Mouse (Mus musculus) left cerebral cortex, postnatal 4 days (tissue): ENCODE measurements at regions not wholly inside any gene's neighbourhood (a gene's known extent, or its start where the extent isn't known, plus 50 kb on each side); places are given as distances from the start of the nearest gene placed in this dataset.
"Not testable (repeated sequence)": the region's sequence is repeated elsewhere in the genome, so short reads cannot be mapped to it uniquely, and the experiment has no call there.

Source experiments
- DNase-seq: peaks from one replicate; pipeline ENCODE4 v3.0.0-alpha.2; 2022
- intact Hi-C: fragments of 180-260 bp; cut with DNase I; formaldehyde crosslinking; loops from one replicate; pipeline ENCODE4 v1.15.1; 2025

DNA sequence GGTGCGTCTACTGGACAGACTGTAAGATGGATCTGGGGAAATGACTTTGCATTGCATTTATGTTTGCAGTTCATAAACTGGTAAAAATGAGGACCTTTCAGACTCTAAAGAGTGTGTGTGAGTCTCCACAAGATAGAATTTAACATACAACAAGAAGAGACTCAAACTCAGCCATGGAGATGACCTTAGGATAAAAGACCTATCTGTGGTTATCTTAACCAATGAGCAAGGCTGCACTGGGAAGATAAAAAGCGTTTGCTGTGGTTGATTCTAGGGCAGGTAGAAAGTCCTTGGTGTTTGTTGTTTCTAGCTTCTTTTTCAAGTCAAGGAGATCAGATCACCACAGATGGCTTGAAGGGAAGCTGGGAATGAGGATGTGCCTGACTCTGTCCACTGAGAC, 130.1 kb upstream of the Max start:
- no peak for DNase-seq
- intact Hi-C loops: no loop called here

DNA sequence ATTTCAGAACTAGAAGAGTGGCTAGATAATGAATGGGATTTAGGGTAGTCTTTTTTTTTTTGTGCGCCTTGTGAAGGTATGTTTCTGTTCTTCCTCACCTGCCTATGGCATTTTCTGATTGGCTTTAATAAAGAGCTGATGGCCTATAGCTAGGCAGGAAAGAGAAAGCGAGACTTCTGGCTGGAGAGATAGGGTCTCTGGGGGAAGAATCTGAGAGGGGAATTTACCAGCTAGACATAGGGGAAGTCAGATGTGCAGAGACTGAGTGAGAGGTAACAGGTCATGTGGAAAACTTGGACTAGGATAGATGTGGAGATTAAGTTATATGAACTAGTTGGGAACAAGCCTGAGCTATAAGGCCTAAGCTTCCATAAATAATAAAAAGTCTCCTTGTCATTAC, 129.7 kb upstream of the Max start:
- intact Hi-C loops: no loop called here
- no peak for DNase-seq

DNA sequence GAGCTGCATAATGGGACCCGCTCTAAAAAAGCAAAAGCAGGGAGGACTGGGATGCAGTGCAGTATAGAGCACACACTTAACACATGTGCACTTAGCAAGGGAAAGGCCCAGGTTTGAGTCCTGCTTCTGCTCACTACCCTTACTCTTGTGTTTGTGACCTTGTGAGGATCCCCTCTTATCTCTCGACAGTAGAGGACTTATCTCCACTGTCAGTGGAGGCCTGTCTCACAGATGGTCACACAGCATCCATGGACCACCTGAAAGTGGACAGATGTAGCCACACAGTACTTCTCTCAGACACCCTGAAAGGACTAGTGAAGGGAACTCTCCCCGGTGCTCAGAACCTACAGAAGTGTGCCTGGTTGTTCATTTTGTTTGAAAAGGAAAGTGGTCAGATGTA, 128.5 kb upstream of the Max start:
- DNase-seq: no peak
- intact Hi-C loops: no loop called here

DNA sequence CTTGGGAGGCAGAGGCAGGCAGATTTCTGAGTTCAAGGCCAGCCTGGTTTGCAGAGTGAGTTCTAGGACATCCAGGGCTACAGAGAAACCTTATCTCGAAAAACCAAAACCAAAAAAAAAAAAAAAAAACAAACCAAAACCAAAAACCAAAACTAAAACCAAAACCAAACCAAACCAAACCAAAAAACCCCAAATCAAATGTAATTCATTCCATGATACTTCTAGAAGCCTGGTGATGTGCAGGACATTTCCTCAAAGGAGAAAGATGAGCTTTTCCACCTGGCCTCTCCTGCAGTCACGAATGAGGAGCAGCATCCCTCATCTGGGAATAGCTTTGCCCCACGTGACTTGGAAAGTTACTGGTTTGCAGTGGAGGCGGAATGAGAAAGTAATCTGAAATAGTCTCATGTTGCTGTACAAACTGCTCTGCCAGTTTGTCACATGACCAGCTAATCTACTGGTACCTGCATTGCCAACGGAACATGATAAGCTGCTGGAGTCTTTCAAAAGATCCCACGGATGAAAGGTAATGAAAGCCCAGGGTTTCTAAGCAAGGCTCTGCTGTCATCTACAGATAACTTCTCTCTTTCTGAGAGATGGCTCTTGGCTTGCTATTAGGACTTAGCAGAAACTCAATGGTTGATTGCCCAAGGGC, 127.8 kb upstream of the Max start:
- intact Hi-C loops: no loop called here
- no peak for DNase-seq

DNA sequence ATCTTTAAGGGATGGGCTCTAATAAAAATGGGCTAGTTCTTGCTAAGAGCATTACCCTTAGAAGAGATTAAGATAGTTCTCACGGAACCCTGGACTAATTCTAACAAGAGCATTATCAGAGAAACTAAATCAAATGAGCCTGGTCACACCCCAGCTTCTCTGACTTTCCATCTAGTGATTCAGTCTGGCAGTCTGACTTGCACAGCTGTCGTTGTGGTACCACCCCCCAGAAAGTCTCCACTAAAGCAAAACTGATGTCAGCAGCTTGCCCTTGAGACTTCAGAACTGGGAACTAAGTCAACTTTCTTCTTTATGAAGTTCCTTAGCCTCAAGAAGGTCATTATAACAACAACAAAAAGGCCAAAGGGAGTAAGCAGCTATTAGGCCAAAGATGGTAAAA, 126.5 kb upstream of the Max start:
- intact Hi-C loops: no loop called here

DNA sequence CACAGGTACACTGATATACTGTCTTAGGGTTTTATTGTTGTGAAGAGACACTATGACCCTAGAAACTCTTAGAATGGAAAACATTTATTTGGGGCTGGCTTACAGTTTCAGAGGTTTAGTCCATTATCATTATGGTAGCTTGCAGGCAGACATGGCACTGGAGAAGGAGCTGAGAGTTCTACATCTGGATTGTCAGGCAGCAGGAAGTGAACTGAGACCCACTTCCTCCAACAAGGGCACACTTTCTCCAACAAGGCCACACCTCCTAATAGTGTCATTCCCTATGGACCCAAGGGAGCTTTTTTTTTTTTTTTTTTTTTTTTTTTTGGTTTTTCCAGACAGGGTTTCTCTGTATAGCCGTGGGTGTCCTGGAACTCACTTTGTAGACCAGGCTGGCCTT, 124.9 kb upstream of the Max start:
- intact Hi-C loops: not testable (repeated sequence)

More for the DNA sequence above, 126.5 kb upstream of the Max start:
- no peak for DNase-seq

DNA sequence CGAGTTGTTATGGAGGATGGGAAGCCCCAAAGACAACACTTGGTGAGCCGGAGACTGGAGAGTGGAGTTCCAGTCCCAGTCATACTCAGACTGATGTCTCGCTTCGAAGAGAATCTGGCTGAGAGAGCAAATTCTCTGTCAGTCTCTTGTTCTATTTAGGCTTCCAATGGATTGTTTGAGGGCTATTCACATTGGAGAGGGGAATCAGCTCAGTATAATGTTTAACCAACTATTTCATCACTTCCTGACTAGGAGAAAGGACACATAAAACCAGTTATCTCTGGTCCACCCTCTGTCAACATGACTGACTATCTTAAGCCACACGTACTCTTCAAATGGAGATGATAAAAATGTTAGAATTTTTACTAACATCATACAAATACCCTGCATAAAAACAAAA, 123.9 kb upstream of the Max start:
- intact Hi-C loops: no loop called here
- no peak for DNase-seq

More for the DNA sequence above, 124.9 kb upstream of the Max start:
- DNase-seq: not testable (repeated sequence)

DNA sequence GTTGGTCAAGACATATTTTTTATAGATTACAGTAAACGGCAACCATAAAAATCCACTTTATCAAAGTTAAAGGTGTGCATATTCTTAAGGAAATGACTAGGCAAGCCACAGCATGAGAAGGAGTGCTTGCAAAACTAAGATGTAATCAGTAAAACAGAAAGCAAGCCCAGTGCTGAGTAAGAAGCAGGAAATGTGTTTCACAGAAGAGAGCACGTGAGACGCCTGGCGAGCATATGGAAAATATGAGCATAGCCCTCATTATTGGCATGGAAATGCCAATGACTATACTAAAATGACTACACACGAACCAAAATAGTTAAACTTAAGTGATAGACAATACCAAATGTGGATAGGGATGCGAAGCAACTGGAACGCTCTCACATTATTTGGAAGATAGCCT, 123.2 kb upstream of the Max start:
- no peak for DNase-seq
- intact Hi-C loops: no loop called here

DNA sequence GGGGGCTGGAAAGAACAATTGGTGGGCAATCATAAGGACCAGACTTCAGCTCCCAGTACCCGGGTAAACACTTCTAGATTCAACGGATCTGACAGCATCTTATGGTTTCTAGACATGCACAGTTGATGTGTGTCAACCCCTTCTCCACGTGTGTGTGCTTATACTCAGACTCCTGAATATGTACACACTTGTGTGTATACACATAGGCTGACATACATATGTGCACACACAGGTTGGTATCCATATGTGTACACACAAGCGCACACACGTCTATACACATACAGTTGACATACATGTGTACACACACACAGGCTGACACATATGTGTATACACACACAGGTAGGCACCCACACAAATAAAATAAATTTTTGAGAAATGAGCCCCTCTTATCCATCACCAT, 122.7 kb upstream of the Max start:
- intact Hi-C loops: no loop called here
- DNase-seq: no peak

DNA sequence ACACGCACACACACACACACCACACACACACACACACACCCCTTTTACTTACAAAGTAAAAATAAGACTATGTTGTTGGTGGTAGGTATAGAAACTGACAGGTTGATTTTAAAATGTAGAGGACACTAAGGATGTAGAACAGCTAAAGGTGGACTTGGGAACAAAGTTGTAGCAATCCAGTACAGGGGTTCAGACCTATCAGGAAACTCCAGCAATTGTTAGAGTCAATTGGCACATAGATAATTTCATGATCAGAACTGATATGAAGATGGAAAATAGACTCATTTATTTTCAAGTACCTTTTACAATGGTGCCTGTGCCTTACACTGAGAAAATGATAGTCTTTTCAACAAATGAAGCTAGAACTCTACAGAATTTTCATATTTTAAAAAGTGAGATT, 122.3 kb upstream of the Max start:
- no peak for DNase-seq
- intact Hi-C loops: no loop called here

DNA sequence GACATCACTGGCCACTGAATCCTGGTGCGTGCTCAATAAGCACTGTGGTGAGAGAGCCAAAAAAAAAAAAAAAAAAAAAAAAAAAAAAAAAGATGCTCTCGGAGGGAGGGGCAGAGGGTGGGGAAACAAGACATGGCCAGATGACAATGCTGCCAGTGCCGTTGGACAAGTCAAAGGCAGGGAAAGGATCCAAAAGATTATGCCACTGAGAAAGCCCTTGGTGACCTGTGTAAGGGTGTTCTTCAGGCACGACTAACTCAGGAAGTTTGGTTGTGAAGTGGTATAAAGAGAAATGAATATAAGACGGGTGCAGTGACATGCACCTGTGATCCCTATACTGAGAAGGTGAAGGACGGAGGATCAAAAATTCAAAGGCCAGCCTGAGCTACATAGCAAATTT, 121.8 kb upstream of the Max start:
- no peak for DNase-seq
- intact Hi-C loops: no loop called here

DNA sequence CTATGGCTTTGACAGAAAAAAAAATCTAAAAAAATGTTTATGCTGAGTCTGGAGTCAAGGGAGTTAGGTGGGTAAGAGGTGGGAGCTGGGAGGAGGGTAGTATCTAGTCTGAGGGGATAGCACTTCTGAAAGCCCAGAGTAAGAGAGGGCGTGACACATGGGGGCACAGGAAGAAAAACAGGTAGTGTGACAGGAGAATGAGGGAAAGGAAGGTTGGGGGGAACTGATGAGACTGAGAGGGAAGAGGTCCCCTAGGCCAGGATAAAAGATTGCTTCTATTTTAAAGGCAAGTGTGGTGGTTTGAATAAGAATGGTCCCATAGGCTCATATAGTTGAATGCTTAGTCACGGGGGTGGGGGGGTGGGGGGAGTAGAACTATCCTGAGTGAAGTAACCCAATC, 119.8 kb upstream of the Max start:
- DNase-seq: no peak
- intact Hi-C loops: no loop called here

DNA sequence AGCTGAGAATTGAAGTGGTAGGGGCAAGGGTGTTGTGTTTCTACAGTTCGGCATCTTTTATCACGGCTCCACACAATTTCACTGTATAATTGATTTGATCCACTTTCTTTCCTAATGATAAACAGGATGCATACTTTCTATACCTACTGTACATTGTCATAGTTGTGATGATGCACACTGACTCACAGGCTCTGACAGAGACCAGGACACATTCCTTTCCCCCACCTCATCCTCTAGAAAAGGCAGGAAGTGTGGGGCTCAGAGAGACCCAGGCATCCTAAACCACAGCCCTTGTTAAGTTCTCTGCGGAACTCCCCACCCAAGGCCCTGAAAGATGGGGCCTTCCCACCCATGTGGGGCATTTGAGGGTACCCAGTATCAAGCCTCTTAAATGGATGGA, 117.5 kb upstream of the Max start:
- DNase-seq: no peak
- intact Hi-C loops: no loop called here

DNA sequence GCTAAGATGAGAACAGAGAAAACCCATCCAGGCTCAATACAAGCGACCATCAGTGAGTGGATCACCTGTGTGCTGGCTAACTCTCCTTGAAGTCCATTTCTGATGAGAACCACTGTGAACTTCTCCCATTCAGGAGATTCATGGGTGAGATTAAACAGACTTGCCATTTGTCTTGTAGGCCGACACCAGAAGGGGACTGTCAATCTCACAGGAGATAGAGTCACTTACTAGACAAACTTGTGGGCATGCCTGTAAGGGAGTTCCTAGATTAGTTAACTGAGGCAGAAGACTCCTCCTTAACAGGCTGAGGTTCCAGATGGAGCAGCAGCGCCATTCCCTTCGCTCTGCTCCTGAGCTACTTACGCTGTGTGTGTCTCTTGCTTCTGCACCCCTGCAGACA, 114.7 kb upstream of the Max start:
- intact Hi-C loops: no loop called here
- DNase-seq: no peak

DNA sequence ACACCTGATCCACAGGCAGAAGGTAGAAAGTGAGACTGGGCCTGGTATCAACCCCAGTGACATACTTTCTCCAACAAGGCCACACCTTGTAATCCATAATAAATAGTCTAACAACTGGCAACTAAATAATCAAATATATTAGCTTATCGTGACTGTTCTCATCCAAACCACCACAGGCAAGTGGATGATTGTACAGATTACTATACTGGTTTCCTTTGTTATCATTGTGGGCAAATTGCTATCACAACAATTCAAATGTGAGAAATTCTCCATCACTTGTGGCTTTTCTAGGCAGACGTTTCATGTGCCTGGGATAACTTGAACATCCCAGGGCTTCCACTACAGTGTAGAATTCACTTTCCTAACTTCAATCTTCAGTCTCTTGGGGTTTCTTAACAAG, 112.6 kb upstream of the Max start:
- DNase-seq: no peak
- intact Hi-C loops: no loop called here

DNA sequence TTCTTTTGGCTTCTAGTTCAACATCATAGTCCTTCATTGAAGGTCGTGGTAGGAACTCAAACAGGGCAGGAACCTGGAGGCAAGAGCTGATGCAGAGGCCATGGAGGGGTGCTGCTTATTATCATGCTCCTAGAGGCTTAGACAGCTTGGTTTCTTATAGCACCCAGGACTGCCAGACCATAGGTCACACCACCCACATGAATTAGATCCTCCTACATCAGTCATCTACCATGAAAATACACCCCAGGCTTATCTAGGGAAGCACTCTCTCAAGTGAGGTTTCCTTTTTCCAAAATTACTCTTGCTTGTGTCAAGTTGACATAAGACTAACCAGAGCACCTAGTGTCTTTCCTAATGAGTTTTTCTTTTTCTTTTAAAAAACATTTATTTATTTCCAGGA, 109.7 kb upstream of the Max start:
- DNase-seq: no peak
- intact Hi-C loops: no loop called here

DNA sequence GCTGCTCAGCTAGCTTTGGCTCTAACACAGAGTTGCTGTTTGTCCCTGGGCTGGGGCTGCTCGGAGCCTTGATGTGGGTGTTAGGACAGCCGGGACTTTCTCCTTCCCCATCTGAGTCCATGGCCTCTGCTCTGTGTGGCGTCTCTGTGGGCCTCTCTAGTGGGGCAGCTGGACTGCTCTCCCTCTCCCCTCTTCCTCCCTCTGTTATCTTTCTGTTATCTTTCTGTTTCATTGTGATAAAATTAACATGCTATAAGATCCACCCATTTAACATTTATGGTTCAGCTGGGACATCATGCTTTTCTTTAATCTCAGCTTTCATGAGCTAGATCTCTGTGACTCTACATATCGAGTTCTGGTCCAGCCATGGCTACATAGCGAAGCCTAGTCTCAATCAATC, 105.9 kb upstream of the Max start:
- intact Hi-C loops: no loop called here
- DNase-seq: no peak

DNA sequence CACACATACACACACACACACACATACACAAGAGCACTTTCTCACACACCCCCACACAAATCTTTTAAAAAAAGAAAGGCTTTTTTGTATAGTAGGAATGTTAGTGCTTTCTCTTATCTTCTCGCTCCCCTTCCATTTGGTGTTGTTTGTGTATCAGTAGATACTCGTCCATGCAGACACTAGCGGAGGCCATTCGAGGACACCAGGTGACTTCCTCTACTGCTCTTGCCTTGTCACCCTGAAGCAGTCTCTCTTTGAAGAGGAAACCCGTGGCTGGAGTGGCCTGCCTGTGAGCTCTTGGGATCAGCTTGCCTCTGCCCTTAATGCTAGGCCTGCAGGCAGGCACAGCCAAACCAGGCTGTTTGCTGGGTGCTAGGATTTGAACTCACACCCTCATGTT, 105.1 kb upstream of the Max start:
- intact Hi-C loops: no loop called here
- DNase-seq: no peak

DNA sequence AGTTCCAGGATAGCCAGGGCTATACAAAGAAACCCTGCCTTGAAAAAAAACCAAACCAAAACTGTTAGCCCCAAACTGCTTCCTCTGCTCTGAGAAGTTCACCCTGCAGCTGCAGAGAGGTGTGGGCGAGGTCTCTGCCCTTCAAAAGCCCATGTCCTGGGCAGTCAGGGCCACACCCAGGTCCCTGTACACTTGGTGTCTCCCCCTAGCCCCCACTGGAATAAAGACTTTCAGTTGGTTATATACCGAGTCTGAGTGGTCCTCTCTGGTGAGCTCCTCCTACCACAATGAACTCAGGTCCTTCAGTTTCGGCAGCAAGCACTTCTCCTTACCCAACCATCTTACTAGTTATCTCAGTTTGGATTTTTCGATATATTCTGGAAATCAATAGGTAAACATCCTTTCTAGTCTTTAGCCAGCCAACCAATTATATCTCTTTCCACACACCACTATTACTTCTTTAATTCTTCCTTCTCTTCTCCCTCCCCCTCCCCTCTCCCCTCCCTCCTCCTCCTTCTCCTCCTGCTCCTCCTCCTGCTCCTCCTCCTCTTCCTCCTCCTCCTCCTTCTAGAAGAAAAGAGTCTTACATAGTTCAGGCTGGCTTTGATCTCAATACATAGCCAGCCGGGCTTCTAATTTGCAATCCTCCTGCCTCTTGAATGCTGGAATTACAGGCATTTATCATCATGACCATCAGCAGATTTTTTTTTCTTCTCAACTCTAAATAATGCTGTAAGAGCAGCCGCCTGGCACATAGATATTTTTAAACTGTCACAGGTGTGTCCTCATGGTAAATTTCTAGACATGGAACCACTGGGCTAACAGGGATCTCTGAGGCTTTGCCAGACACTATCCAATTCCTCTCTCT, 103.9 kb upstream of the Max start:
- DNase-seq: no peak
- intact Hi-C loops: no loop called here

DNA sequence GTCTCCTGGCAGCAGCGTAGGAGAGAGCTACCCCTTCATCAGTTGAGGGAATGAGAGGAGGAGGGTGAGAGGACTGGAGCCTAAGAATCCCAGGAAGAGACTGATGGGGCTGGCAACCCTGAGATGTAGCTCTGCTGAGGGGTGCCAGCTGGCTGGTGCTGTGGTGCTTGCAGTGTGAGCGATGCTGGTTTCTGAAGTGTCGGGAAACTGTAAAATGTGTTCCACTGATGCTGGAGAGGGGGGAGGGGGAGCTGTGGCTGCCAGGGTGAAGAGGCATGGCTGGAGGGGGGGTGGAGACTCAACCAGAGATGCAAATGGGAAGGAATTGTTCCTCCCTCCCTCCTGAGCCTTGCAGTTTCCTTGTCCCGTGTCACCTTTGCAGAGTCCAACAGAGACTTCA, 102.0 kb upstream of the Max start:
- intact Hi-C loops: no loop called here
- no peak for DNase-seq

DNA sequence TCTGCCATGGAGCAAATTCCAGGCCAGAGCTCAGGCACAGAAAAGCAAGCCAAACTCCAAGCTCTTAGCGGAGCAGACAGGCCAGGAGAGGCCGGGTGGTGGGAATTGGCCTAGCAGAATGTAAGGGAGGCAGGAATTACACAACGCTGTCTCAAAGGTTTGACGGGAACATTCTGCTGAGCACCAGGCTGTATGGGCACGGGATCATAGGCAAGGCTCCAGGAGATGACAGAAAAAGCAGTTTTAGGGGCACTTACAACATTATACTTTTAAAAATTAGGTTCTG, 99.5 kb upstream of the Max start:
- intact Hi-C loops: no loop called here
- DNase-seq: no peak

DNA sequence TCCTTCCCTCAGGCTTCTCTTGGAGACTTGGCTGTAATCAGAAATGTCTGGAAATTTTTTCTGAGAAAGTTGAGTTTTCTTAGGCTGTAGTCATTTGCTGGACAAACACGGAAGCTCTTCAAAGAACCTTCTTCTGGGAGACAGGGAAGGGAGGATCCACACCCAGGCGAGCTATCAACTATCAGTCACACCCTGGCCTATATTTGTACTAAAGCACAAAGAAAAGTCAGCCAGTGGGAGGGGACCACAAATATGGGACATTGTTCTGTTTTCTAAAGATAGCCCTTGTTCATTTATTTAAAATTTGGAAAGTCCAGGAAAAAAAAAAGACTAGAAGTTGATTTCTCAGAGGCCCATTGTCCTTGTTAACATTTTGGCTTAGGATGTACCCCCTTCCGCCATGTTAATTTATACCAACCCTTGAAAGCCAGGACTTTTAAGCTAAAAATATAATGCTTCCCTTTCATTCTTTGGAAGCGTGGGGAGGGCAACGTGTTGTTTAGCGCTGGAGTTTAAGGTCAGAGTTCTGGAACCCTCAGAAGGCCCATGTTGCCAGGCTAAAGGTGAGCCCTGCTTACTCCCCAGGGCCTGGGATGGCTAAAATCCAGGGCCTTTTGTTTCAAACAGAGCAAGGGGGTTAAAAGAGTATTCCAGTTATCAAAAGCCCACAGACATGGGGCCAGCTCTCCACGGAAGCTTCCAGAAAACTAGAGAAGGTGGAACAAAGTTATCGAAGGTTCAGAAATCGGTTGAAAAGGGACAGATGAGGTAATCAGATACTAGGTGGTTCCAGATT, 99.0 kb upstream of the Max start:
- intact Hi-C loops: no loop called here
- DNase-seq: no peak
